Mouse (Mus musculus): Measurements from ENCODE around the gene Slc39a11. TPM values are rescaled to one million over a fixed set of nuclear protein-coding genes. Genes with fewer than 3 reads are reported as not detected.

Slc39a11 gene
- total and polyA plus RNA-seq, 3 experiments: 5.0 to 9.9 (median 5.3) TPM

DNA sequence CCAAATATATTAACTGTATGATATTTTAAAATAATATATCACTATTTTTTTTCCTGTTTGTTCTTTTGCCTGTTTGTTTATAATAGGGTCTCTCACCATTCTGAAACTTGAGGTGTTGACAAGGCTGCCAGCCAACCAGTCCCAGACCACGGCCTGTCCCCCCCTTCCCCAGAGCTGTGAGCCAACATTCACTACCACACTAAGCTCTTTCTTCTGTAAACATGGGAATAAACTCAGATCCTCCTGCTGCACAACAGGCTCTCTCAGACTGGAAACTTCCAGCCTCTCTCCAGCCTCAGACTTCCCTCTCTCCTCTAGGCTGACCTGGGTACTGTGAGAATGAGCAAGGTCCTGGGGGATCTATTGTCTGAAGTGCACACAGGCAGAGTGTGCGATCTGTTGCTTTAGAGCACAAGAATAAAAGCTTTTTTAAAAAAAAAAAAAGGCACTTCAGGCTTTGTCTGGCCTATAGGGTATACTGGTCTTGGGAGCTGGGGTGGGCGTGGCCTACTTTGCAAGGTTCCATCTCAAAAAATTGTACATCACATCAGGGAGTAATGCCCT is 322.3 kb downstream of the Slc39a11 start:
- Histone ChIP-seq H3K36me3 (replicated peaks) (no peaks in the 10 kb centered on the region), H3K4me3 (ENCODE audit: low read depth, low read length) (no peak overlapping the region), H3K27me3 (ENCODE audit: insufficient read depth, low read length) (no peaks in the 10 kb centered on the region), H3K4me1 (ENCODE audit: insufficient read depth, low read depth, low read length) (no peaks in the 10 kb centered on the region), H3K9me3 (replicated peaks) (peaks cover 60% of the 10 kb centered on the region)
- no peak for ATAC-seq (ENCODE audit: extremely low read depth, insufficient number of reproducible peaks, low FRiP score, poor library complexity, severe bottlenecking)
- no peak for DNase-seq (ENCODE audit: low spot score)
- TF ChIP-seq GATA1 (IDR thresholded peaks at IDR 0.05; ENCODE audit: borderline replicate concordance, low read length) (no peak), GATA2 (IDR thresholded peaks at IDR 0.05; ENCODE audit: borderline replicate concordance, low read depth, low read length) (no peak), POLR2AphosphoS5 (IDR thresholded peaks at IDR 0.05; ENCODE audit: insufficient replicate concordance, low read depth, low read length) (no peak), TAL1 (conservative IDR thresholded peaks at IDR 0.05; ENCODE audit: low read depth, low read length) (no peak), CTCF (IDR thresholded peaks at IDR 0.05; ENCODE audit: low read depth, low read length) (no peak)

DNA sequence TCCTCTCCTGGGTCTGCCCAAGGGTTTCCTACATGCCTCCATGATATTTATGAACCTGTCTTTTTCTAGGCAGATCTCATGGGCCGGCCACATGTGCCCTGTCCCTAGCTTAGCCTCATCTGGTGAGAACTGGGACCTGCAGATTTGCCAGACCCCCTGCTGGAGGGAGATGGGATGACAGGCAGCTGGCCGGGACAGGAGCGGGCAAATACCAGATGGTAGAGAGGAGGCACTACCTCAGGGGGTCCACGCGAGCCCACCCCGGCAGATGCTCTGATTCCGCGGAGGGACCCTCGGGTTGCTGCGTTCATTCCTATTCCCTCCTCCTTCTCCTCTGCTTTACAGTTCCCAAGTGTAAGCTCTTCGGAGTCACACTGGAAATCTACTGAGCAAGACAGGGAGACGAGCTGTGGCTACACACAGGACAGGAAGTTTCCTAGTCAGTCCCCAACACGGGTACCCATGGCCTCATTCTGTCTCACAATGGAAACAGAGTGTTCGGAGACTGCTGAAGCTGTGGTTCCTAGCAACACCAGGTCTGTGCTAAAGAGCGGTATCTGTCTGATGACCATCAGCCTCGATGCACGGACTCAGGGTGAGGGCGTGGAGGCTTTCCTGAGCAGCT is 323.4 kb downstream of the Slc39a11 start:
- Histone ChIP-seq H3K36me3 (replicated peaks) (no peaks in the 10 kb centered on the region), H3K4me3 (ENCODE audit: low read depth, low read length) (no peak overlapping the region), H3K9me3 (replicated peaks) (peaks cover 59% of the 10 kb centered on the region), H3K4me1 (ENCODE audit: insufficient read depth, low read depth, low read length) (no peaks in the 10 kb centered on the region), H3K27me3 (ENCODE audit: insufficient read depth, low read length) (no peaks in the 10 kb centered on the region)
- DNase-seq (ENCODE audit: low spot score) (no peak), ATAC-seq (ENCODE audit: extremely low read depth, insufficient number of reproducible peaks, low FRiP score, poor library complexity, severe bottlenecking) (no peak)
- TF ChIP-seq GATA2 (IDR thresholded peaks at IDR 0.05; ENCODE audit: borderline replicate concordance, low read depth, low read length): no peak
- TF ChIP-seq GATA1 (IDR thresholded peaks at IDR 0.05; ENCODE audit: borderline replicate concordance, low read length): no peak
- no peak for TF ChIP-seq CTCF (IDR thresholded peaks at IDR 0.05; ENCODE audit: low read depth, low read length)
- TF ChIP-seq POLR2AphosphoS5 (IDR thresholded peaks at IDR 0.05; ENCODE audit: insufficient replicate concordance, low read depth, low read length): no peak
- no peak for TF ChIP-seq TAL1 (conservative IDR thresholded peaks at IDR 0.05; ENCODE audit: low read depth, low read length)

DNA sequence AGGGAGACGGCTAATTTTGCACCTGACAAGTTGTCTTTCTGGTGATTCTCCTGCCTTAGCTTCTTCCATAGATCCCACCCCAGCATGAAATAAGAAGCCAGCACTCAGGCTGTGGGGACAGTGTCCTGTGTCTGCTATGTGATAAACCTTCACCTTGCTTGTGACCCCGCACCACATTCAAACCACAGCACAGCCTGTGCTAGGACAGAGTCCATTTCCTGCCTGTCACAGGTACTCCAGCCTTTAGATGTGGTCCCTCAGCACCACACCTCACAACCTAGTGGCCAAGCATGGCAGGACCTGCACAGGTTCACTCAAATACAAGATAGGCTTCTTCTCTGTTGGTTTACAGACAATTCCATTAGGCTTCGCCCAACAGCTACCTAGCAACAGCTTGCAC is 328.3 kb downstream of the Slc39a11 start:
- Histone ChIP-seq H3K9me3 (replicated peaks) (peaks cover 69% of the 10 kb centered on the region), H3K4me1 (ENCODE audit: insufficient read depth, low read depth, low read length) (no peaks in the 10 kb centered on the region), H3K36me3 (replicated peaks) (no peaks in the 10 kb centered on the region), H3K4me3 (ENCODE audit: low read depth, low read length) (no peak overlapping the region), H3K27me3 (ENCODE audit: insufficient read depth, low read length) (no peaks in the 10 kb centered on the region)
- TF ChIP-seq GATA2 (IDR thresholded peaks at IDR 0.05; ENCODE audit: borderline replicate concordance, low read depth, low read length) (no peak), CTCF (IDR thresholded peaks at IDR 0.05; ENCODE audit: low read depth, low read length) (no peak), TAL1 (conservative IDR thresholded peaks at IDR 0.05; ENCODE audit: low read depth, low read length) (no peak), POLR2AphosphoS5 (IDR thresholded peaks at IDR 0.05; ENCODE audit: insufficient replicate concordance, low read depth, low read length) (no peak)
- DNase-seq (ENCODE audit: low spot score): no peak
- no peak for ATAC-seq (ENCODE audit: extremely low read depth, insufficient number of reproducible peaks, low FRiP score, poor library complexity, severe bottlenecking)

DNA sequence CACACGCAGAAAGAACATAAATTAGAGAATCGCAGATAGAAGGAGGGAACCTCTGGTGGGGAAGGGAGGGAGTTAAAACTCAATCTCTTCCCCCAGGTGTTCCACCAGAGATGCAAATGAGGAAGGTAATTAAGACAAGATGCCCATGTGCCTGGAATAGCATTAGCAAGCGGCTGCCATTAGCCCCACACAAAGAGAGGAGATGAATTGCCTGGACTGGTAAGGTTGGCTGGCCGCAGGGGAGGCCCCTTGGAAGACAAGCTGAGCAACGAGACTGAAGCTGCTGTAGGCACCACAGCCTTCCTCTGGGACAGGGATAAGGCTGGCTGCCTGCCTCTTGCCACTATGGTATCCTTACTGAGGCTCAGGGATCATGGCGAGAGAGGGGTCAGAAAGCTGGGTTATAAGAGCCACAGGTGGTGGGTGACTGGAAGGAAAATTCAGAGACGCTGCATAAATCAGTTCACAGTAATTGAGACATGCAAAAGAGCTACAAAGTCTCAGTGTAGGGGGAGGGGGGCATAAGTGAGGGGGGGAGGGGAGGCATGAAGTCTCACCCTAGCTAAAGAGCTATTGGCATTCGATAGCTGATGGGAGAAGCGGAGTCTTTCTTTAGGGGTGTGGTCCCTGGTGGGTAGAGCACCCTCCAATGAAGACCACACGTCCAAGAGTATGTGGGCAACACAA is 340.5 kb downstream of the Slc39a11 start:
- TF ChIP-seq TAL1 (conservative IDR thresholded peaks at IDR 0.05; ENCODE audit: low read depth, low read length) (no peak), CTCF (IDR thresholded peaks at IDR 0.05; ENCODE audit: low read depth, low read length) (no peak), POLR2AphosphoS5 (IDR thresholded peaks at IDR 0.05; ENCODE audit: insufficient replicate concordance, low read depth, low read length) (no peak), GATA2 (IDR thresholded peaks at IDR 0.05; ENCODE audit: borderline replicate concordance, low read depth, low read length) (no peak), GATA1 (IDR thresholded peaks at IDR 0.05; ENCODE audit: borderline replicate concordance, low read length) (no peak)
- DNase-seq (ENCODE audit: low spot score) (no peak), ATAC-seq (ENCODE audit: extremely low read depth, insufficient number of reproducible peaks, low FRiP score, poor library complexity, severe bottlenecking) (no peak)
- no peak overlapping the region for H3K4me3 ChIP-seq (ENCODE audit: low read depth, low read length)
- peaks cover 51% of the 10 kb centered on the region for H3K9me3 ChIP-seq (replicated peaks)
- peaks cover 7% of the 10 kb centered on the region for H3K36me3 ChIP-seq (replicated peaks)
- no peaks in the 10 kb centered on the region for H3K27me3 ChIP-seq (ENCODE audit: insufficient read depth, low read length)
- H3K4me1 ChIP-seq (ENCODE audit: insufficient read depth, low read depth, low read length): no peaks in the 10 kb centered on the region

DNA sequence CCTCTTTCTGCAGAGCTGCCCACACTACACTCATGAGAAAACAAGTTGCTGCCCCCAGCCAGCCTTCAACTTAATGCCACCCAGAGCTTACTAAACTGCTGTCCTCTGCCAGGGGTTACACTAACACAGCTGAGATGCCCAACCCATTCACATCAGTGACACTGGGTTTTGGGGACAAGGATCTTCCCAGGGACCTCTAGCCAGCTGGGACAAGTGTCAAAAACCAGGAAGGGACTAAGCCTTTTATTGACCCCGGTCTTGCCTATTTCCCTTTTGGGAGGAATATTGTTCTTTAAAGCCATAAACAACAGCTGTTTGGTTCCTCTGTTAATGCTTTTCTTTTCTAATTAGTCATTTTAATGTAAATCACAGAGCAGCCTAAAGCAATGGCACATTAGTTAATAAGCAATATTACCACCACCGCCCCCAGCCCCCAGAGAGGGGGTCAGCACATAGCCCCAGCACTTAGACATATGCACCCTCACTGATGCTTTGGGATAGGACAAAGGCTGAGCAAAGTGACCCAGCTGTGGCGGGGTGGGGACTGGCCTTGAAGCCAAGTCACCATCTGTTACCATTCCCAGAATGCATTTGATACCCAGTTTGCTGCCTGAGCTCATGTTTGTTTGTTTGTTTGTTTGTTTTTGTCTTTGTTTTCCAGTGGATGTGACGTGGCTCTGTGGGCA is 341.5 kb downstream of the Slc39a11 start:
- Histone ChIP-seq H3K4me3 (ENCODE audit: low read depth, low read length) (no peak overlapping the region), H3K27me3 (ENCODE audit: insufficient read depth, low read length) (no peaks in the 10 kb centered on the region), H3K9me3 (replicated peaks) (peaks cover 50% of the 10 kb centered on the region), H3K4me1 (ENCODE audit: insufficient read depth, low read depth, low read length) (no peaks in the 10 kb centered on the region), H3K36me3 (replicated peaks) (peaks cover 8% of the 10 kb centered on the region)
- TF ChIP-seq GATA1 (IDR thresholded peaks at IDR 0.05; ENCODE audit: borderline replicate concordance, low read length) (no peak), POLR2AphosphoS5 (IDR thresholded peaks at IDR 0.05; ENCODE audit: insufficient replicate concordance, low read depth, low read length) (no peak), TAL1 (conservative IDR thresholded peaks at IDR 0.05; ENCODE audit: low read depth, low read length) (no peak), GATA2 (IDR thresholded peaks at IDR 0.05; ENCODE audit: borderline replicate concordance, low read depth, low read length) (no peak), CTCF (IDR thresholded peaks at IDR 0.05; ENCODE audit: low read depth, low read length) (no peak)
- DNase-seq (ENCODE audit: low spot score): no peak
- ATAC-seq (ENCODE audit: extremely low read depth, insufficient number of reproducible peaks, low FRiP score, poor library complexity, severe bottlenecking): no peak

DNA sequence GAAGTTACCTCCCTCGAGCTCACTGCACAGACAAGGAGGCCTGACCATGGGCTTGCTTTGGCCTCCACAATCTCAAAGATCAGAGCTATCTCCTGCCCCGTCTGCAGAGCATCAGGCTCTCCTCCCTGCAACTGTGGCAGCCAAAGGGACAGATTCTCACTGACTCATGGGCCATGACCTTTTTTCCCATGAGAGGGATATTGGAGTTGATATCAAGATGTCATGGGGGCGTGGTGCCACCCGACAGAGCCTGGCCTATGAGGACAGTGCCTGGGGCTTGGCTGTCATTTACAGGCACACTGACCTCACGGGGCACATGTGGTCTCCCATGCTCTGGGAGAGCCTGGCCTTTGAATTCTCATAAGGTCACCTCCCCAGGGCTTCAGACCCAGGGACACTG is 346.7 kb downstream of the Slc39a11 start:
- TF ChIP-seq CTCF (IDR thresholded peaks at IDR 0.05; ENCODE audit: low read depth, low read length): no peak
- TF ChIP-seq POLR2AphosphoS5 (IDR thresholded peaks at IDR 0.05; ENCODE audit: insufficient replicate concordance, low read depth, low read length): no peak
- TF ChIP-seq TAL1 (conservative IDR thresholded peaks at IDR 0.05; ENCODE audit: low read depth, low read length): no peak
- TF ChIP-seq GATA1 (IDR thresholded peaks at IDR 0.05; ENCODE audit: borderline replicate concordance, low read length): no peak
- TF ChIP-seq GATA2 (IDR thresholded peaks at IDR 0.05; ENCODE audit: borderline replicate concordance, low read depth, low read length): no peak
- no peak for ATAC-seq (ENCODE audit: extremely low read depth, insufficient number of reproducible peaks, low FRiP score, poor library complexity, severe bottlenecking)
- Histone ChIP-seq H3K9me3 (replicated peaks) (peaks cover 46% of the 10 kb centered on the region), H3K27me3 (ENCODE audit: insufficient read depth, low read length) (no peaks in the 10 kb centered on the region; the same call in 1 of the 2 replicates), H3K4me1 (ENCODE audit: insufficient read depth, low read depth, low read length) (no peaks in the 10 kb centered on the region), H3K36me3 (replicated peaks) (peaks cover 8% of the 10 kb centered on the region), H3K4me3 (ENCODE audit: low read depth, low read length) (no peak overlapping the region)
- no peak for DNase-seq (ENCODE audit: low spot score)
